Mouse (Mus musculus) spleen, adult 18-20 months (tissue): ENCODE data around the gene Pdcd6.
A peak's percentile ranks its signal among the peaks of the same experiment; 100 is the strongest.

ENCODE experiments used
- DNase-seq, 2 experiments: peaks; one replicate each; pipeline ENCODE4 v3.0.0; 2022; ENCODE audit warnings: mixed read lengths in 2 of 2

Gene Pdcd6

GRCm38 (mm10) chr13:74275726-74276125 is 41.7 kb downstream of the Pdcd6 start:
- no peak for DNase-seq

GRCm38 (mm10) chr13:74260231-74260992 is 57.0 kb downstream of the Pdcd6 start:
- DNase-seq: peak; percentile 18 to 44

GRCm38 (mm10) chr13:74259460-74260230 is 57.7 kb downstream of the Pdcd6 start:
- DNase-seq: peak; percentile 22 to 48
